ENCODE assay signal across 8 mouse cellular contexts in genomic region chr1:89323091-89323490, GRCm38 (mm10).
A peak's percentile ranks its signal among the peaks of the same experiment; 100 is the strongest.
DNase-seq lines count a peak whose midpoint lies in the region; ATAC-seq lines count a peak whose summit lies in the region.

No protein-coding gene starts in this region.

- no peak overlapping the region for H3K27ac ChIP-seq in intestine, embryonic 14.5 days (ENCODE audit: low read depth)
- H3K27ac ChIP-seq in intestine, embryonic 16.5 days (ENCODE audit: low read length): no peak overlapping the region

- H3K27me3 ChIP-seq in intestine, embryonic 14.5 days (replicated peaks; ENCODE audit: control insufficient read depth, insufficient read depth, low read length): no peaks in the 10 kb centered on the region
- H3K27me3 ChIP-seq in intestine, embryonic 16.5 days (replicated peaks; ENCODE audit: control insufficient read depth, insufficient read depth, low read length): no peaks in the 10 kb centered on the region

- no peak for ATAC-seq in intestine, embryonic 14.5 days (replicated peaks; ENCODE audit: low FRiP score, low TSS enrichment, low read depth)
- no peak for ATAC-seq in intestine, embryonic 16.5 days
- ATAC-seq in megakaryocyte-erythroid progenitor cell, adult 5-6 weeks (replicated peaks; ENCODE audit: low FRiP score, low TSS enrichment, poor library complexity, severe bottlenecking): peak; percentile 81; the same call in 1 of the 2 replicates
- ATAC-seq in erythroblast, adult 5-6 weeks (replicated peaks; ENCODE audit: low FRiP score, poor library complexity, severe bottlenecking): no peak

- DNase-seq in intestine, embryonic 14.5 days (ENCODE audit: low spot score): peak; percentile 72
- DNase-seq in urinary bladder, postnatal 36 days (ENCODE audit: low spot score in 2 of 2): peak; percentile 3 to 30
- no peak for DNase-seq in urinary bladder, postnatal 10 days (ENCODE audit: low spot score)
- DNase-seq in embryo, embryonic 10.5 days (ENCODE audit: low spot score): peak; percentile 83
- DNase-seq in induced T-regulatory cell, adult 2 months (ENCODE audit: low read depth): peak; percentile 33

- no peak overlapping the region for H3K4me2 ChIP-seq in intestine, embryonic 14.5 days (ENCODE audit: low read length)
- H3K4me2 ChIP-seq in intestine, embryonic 16.5 days (ENCODE audit: low read depth, low read length): no peak overlapping the region

- H3K4me1 ChIP-seq in intestine, embryonic 14.5 days (replicated peaks; ENCODE audit: control insufficient read depth, insufficient read depth, low read length): no peaks in the 10 kb centered on the region
- H3K4me1 ChIP-seq in intestine, embryonic 16.5 days (ENCODE audit: control insufficient read depth, insufficient read depth, low read length): no peaks in the 10 kb centered on the region

- H3K9me3 ChIP-seq in intestine, embryonic 14.5 days (ENCODE audit: control insufficient read depth, low read length): no peaks in the 10 kb centered on the region
- no peaks in the 10 kb centered on the region for H3K9me3 ChIP-seq in intestine, embryonic 16.5 days (ENCODE audit: control insufficient read depth, low read length)

- no peak overlapping the region for H3K9ac ChIP-seq in intestine, embryonic 14.5 days (ENCODE audit: low read length)
- H3K9ac ChIP-seq in intestine, embryonic 16.5 days (ENCODE audit: low read depth, low read length): no peak overlapping the region

- H3K4me3 ChIP-seq in intestine, embryonic 14.5 days (ENCODE audit: low read depth, low read length): no peak overlapping the region
- no peak overlapping the region for H3K4me3 ChIP-seq in intestine, embryonic 16.5 days (ENCODE audit: low read length)

- H3K36me3 ChIP-seq in intestine, embryonic 14.5 days (ENCODE audit: control insufficient read depth, insufficient read depth, low read length): no peaks in the 10 kb centered on the region
- H3K36me3 ChIP-seq in intestine, embryonic 16.5 days (ENCODE audit: control insufficient read depth, insufficient read depth, low read length): no peaks in the 10 kb centered on the region

- 56% methylated on average over 2 of the region's 2 CpGs for WGBS in intestine, embryonic 14.5 days
- whole genome bisulfite sequencing in intestine, embryonic 16.5 days: 45% methylated on average over 2 of the region's 2 CpGs
